Comparison of ENCODE assay signal across 9 mouse cellular contexts in genomic region chr6:128597121-128597522, GRCm38 (mm10). TPM values are rescaled to one million over a fixed set of nuclear protein-coding genes. Genes with fewer than 3 reads are reported as not detected.
DNase-seq lines count a peak whose midpoint lies in the region; ATAC-seq lines count a peak whose summit lies in the region.
"Had no signal": no experiment of that assay in that cellular context is flagged by ENCODE, and none has a peak within 500 bp of the region (broad histone marks: within the 10 kb centered on the region; RNA-seq: fewer than 3 reads in every experiment).

No protein-coding gene starts in this region.

- DNase-seq in adrenal gland, postnatal 25 days = peak; percentile 27
- DNase-seq in embryonic facial prominence, embryonic 11.5 days (ENCODE audit: low spot score) = peak; percentile 72
- DNase-seq in kidney, adult 9 months = peak; percentile 74
- peak; percentile 47 for DNase-seq in limb, embryonic 10.5 days (ENCODE audit: low spot score)
- DNase-seq in midbrain, embryonic 10.5 days (ENCODE audit: low spot score) = peak; percentile 19
- DNase-seq in skeletal muscle tissue, adult 2 months (ENCODE audit: low read depth, low spot score) = peak; percentile 57
- DNase-seq in spleen, postnatal 36 days (ENCODE audit: low spot score in 2 of 2) = no peak

- no peaks in the 10 kb centered on the region for H3K36me3 ChIP-seq in embryonic facial prominence, embryonic 11.5 days (replicated peaks; ENCODE audit: control insufficient read depth, insufficient read depth, low read depth, low read length)
- no peaks in the 10 kb centered on the region for H3K36me3 ChIP-seq in heart, embryonic 11.5 days (ENCODE audit: control insufficient read depth, insufficient read depth, low read length)
- no peaks in the 10 kb centered on the region for H3K36me3 ChIP-seq in limb, embryonic 10.5 days
- no peaks in the 10 kb centered on the region for H3K36me3 ChIP-seq in midbrain, embryonic 10.5 days
- H3K36me3 ChIP-seq: G1E had no signal

- H3K27ac ChIP-seq in embryonic facial prominence, embryonic 11.5 days (replicated peaks; ENCODE audit: low read depth, low read length) = no peak overlapping the region
- H3K27ac ChIP-seq in heart, embryonic 11.5 days (ENCODE audit: low read depth, low read length) = no peak overlapping the region
- H3K27ac ChIP-seq in limb, embryonic 10.5 days = peak overlapping the region; percentile 79
- H3K27ac ChIP-seq in midbrain, embryonic 10.5 days (replicated peaks) = peak overlapping the region; percentile 46

- no peaks in the 10 kb centered on the region for H3K27me3 ChIP-seq in embryonic facial prominence, embryonic 11.5 days (ENCODE audit: control insufficient read depth, insufficient read depth, low read length)
- no peaks in the 10 kb centered on the region for H3K27me3 ChIP-seq in heart, embryonic 11.5 days (ENCODE audit: control insufficient read depth, insufficient read depth, low read length)
- H3K27me3 ChIP-seq in limb, embryonic 10.5 days (ENCODE audit: low read depth, poor library complexity, severe bottlenecking) = no peaks in the 10 kb centered on the region
- H3K27me3 ChIP-seq in midbrain, embryonic 10.5 days (ENCODE audit: low read depth, poor library complexity, severe bottlenecking) = no peaks in the 10 kb centered on the region

- 34% methylated on average over 9 of the region's 9 CpGs for WGBS in embryonic facial prominence, embryonic 11.5 days
- WGBS in heart, embryonic 11.5 days (ENCODE audit: insufficient replicate concordance) = 56% methylated on average over 9 of the region's 9 CpGs
- WGBS in limb, embryonic 10.5 days = 42% methylated on average over 9 of the region's 9 CpGs
- 54% methylated on average over 9 of the region's 9 CpGs for whole genome bisulfite sequencing in midbrain, embryonic 10.5 days

- no peak overlapping the region for H3K4me3 ChIP-seq in embryonic facial prominence, embryonic 11.5 days (ENCODE audit: low read depth, low read length)
- no peak overlapping the region for H3K4me3 ChIP-seq in heart, embryonic 11.5 days (ENCODE audit: low read depth, low read length)
- peak overlapping the region; percentile 26; the same call in 1 of the 2 replicates for H3K4me3 ChIP-seq in limb, embryonic 10.5 days
- H3K4me3 ChIP-seq in midbrain, embryonic 10.5 days = no peak overlapping the region

- H3K9ac ChIP-seq in embryonic facial prominence, embryonic 11.5 days (replicated peaks; ENCODE audit: low read length) = no peak overlapping the region
- no peak overlapping the region for H3K9ac ChIP-seq in heart, embryonic 11.5 days (ENCODE audit: low read depth, low read length)

- no peaks in the 10 kb centered on the region for H3K4me1 ChIP-seq in embryonic facial prominence, embryonic 11.5 days (ENCODE audit: control insufficient read depth, insufficient read depth, low read length)
- H3K4me1 ChIP-seq in heart, embryonic 11.5 days (ENCODE audit: control insufficient read depth, insufficient read depth, low read length) = no peaks in the 10 kb centered on the region
- H3K4me1 ChIP-seq in limb, embryonic 10.5 days = peaks cover 6% of the 10 kb centered on the region
- peaks cover 13% of the 10 kb centered on the region for H3K4me1 ChIP-seq in midbrain, embryonic 10.5 days

- no peaks in the 10 kb centered on the region for H3K9me3 ChIP-seq in embryonic facial prominence, embryonic 11.5 days (replicated peaks; ENCODE audit: control insufficient read depth, low read length)
- H3K9me3 ChIP-seq in heart, embryonic 11.5 days (replicated peaks; ENCODE audit: control insufficient read depth, low read length) = no peaks in the 10 kb centered on the region
- no peaks in the 10 kb centered on the region for H3K9me3 ChIP-seq in limb, embryonic 10.5 days (replicated peaks)
- no peaks in the 10 kb centered on the region for H3K9me3 ChIP-seq in midbrain, embryonic 10.5 days (replicated peaks)

- H3K4me2 ChIP-seq in embryonic facial prominence, embryonic 11.5 days (ENCODE audit: low read depth, low read length) = no peak overlapping the region
- peak overlapping the region; percentile 24; the same call in 1 of the 2 replicates for H3K4me2 ChIP-seq in heart, embryonic 11.5 days

- ATAC-seq in embryonic facial prominence, embryonic 11.5 days (replicated peaks; ENCODE audit: insufficient number of reproducible peaks, low FRiP score, low TSS enrichment, low read depth) = peak; percentile 85; the same call in 1 of the 2 replicates
- ATAC-seq in heart, embryonic 11.5 days (replicated peaks; ENCODE audit: insufficient number of reproducible peaks, low FRiP score, low TSS enrichment) = 0 out of 2 replicates have a peak, but pooled peaks have one; percentile 39

RNA-seq across cellular contexts. Expression of gene A2ml1, which starts 15.7 kb away (rescaled TPM):
- not detected in 2 replicates for total RNA-seq in adrenal gland, postnatal 25 days (2021)
- polyA plus RNA-seq in embryonic facial prominence, embryonic 11.5 days (2014; fragmentation: Nextera tagmentation; extraction: Ambion mirVana) = not detected in 2 replicates
- polyA plus RNA-seq in heart, embryonic 11.5 days (2014; fragmentation: Nextera tagmentation; extraction: Ambion mirVana) = 0.32 TPM in 1 of 2 replicates, not detected in the other
- polyA plus RNA-seq in limb, embryonic 10.5 days (2016; fragmentation: Nextera tagmentation; extraction: Ambion mirVana) = 0.03 TPM in 1 of 2 replicates, not detected in the other
- not detected in 2 replicates for polyA plus RNA-seq in midbrain, embryonic 10.5 days (2016; fragmentation: Nextera tagmentation; extraction: Ambion mirVana)
- polyA plus RNA-seq: G1E had no signal

RNA-seq across cellular contexts. Expression of gene Klrb1a, which starts 26.2 kb away (rescaled TPM):
- not detected in 2 replicates for total RNA-seq in adrenal gland, postnatal 25 days (2021)
- not detected in 2 replicates for polyA plus RNA-seq in embryonic facial prominence, embryonic 11.5 days (2014; fragmentation: Nextera tagmentation; extraction: Ambion mirVana)
- not detected in 2 replicates for polyA plus RNA-seq in heart, embryonic 11.5 days (2014; fragmentation: Nextera tagmentation; extraction: Ambion mirVana)
- not detected in 2 replicates for polyA plus RNA-seq in limb, embryonic 10.5 days (2016; fragmentation: Nextera tagmentation; extraction: Ambion mirVana)
- polyA plus RNA-seq in midbrain, embryonic 10.5 days (2016; fragmentation: Nextera tagmentation; extraction: Ambion mirVana) = not detected in 2 replicates
- polyA plus RNA-seq: G1E had no signal

Comparison
In these comparisons a context has a peak if more than half of its experiments do, and no peak if none do; other contexts are left out.
1. DNase-seq: peak in adrenal gland, postnatal 25 days (single experiment), embryonic facial prominence, embryonic 11.5 days (single experiment), kidney, adult 9 months (single experiment), limb, embryonic 10.5 days (single experiment), midbrain, embryonic 10.5 days (single experiment) and skeletal muscle tissue, adult 2 months (single experiment); none in spleen, postnatal 36 days (0 of 2).
2. H3K27ac ChIP-seq: peak in limb, embryonic 10.5 days (single experiment) and midbrain, embryonic 10.5 days (single experiment); none in embryonic facial prominence, embryonic 11.5 days (single experiment) and heart, embryonic 11.5 days (single experiment).